25 mouse cellular contexts compared by ENCODE assay signal in genomic region chr9:57978858-57979257, GRCm38 (mm10). TPM values are rescaled to one million over a fixed set of nuclear protein-coding genes. Genes with fewer than 3 reads are reported as not detected.
DNase-seq lines count a peak whose midpoint lies in the region; ATAC-seq and TF ChIP-seq lines count a peak whose summit lies in the region.
"Had no signal": no experiment of that assay in that cellular context is flagged by ENCODE, and none has a peak within 500 bp of the region (broad histone marks: within the 10 kb centered on the region; RNA-seq: fewer than 3 reads in every experiment).

No protein-coding gene starts in this region.

- TF ChIP-seq EP300 in stomach, postnatal 0 days (optimal IDR thresholded peaks at IDR 0.05) = no peak

- H3K9ac ChIP-seq in stomach, embryonic 16.5 days (ENCODE audit: low read length) = no peak overlapping the region
- H3K9ac ChIP-seq in stomach, postnatal 0 days (ENCODE audit: low read length) = no peak overlapping the region
- H3K9ac ChIP-seq in intestine, embryonic 16.5 days (ENCODE audit: low read depth, low read length) = no peak overlapping the region
- H3K9ac ChIP-seq: embryonic facial prominence, embryonic 13.5 days; embryonic facial prominence, embryonic 15.5 days; forebrain, embryonic 12.5 days had no signal

- no peak overlapping the region for H3K4me3 ChIP-seq in stomach, embryonic 16.5 days (replicated peaks; ENCODE audit: low read length)
- H3K4me3 ChIP-seq in stomach, postnatal 0 days (ENCODE audit: low read depth, low read length) = no peak overlapping the region
- no peak overlapping the region for H3K4me3 ChIP-seq in intestine, embryonic 16.5 days (ENCODE audit: low read length)
- H3K4me3 ChIP-seq: embryonic facial prominence, embryonic 13.5 days; embryonic facial prominence, embryonic 15.5 days; erythroblast, embryonic 14.5 days; forebrain, embryonic 10.5 days; forebrain, embryonic 12.5 days had no signal

- H3K27me3 ChIP-seq in stomach, embryonic 16.5 days (ENCODE audit: control insufficient read depth, insufficient read depth, low read length) = no peaks in the 10 kb centered on the region
- no peaks in the 10 kb centered on the region for H3K27me3 ChIP-seq in stomach, postnatal 0 days (ENCODE audit: control insufficient read depth, insufficient read depth, low read length)
- no peaks in the 10 kb centered on the region for H3K27me3 ChIP-seq in intestine, embryonic 16.5 days (replicated peaks; ENCODE audit: control insufficient read depth, insufficient read depth, low read length)
- H3K27me3 ChIP-seq: embryonic facial prominence, embryonic 13.5 days; embryonic facial prominence, embryonic 15.5 days; forebrain, embryonic 12.5 days had no signal

- no peak for DNase-seq in stomach, postnatal 0 days (ENCODE audit: low spot score)
- DNase-seq in spleen, postnatal 14 days (ENCODE audit: low spot score in 2 of 2) = no peak
- no peak for DNase-seq in adrenal gland, postnatal 36 days
- DNase-seq: adrenal gland, adult 8-10 months; adrenal gland, postnatal 14 days; B cell, adult 2 months; cerebellum, adult 11 months; cerebellum, adult 18-20 months; cerebellum, adult 8-10 months; cerebellum, adult 9-11 months; cerebellum, postnatal 14 days; cerebellum, postnatal 36 days; embryo, embryonic 11 days had no signal

- no peak overlapping the region for H3K4me2 ChIP-seq in stomach, embryonic 16.5 days (ENCODE audit: low read depth, low read length)
- no peak overlapping the region for H3K4me2 ChIP-seq in stomach, postnatal 0 days (replicated peaks; ENCODE audit: low read depth)
- no peak overlapping the region for H3K4me2 ChIP-seq in intestine, embryonic 16.5 days (ENCODE audit: low read depth, low read length)
- H3K4me2 ChIP-seq: embryonic facial prominence, embryonic 13.5 days; embryonic facial prominence, embryonic 15.5 days; forebrain, embryonic 12.5 days had no signal

- no peaks in the 10 kb centered on the region for H3K36me3 ChIP-seq in stomach, embryonic 16.5 days (ENCODE audit: control insufficient read depth, insufficient read depth, low read length)
- H3K36me3 ChIP-seq in stomach, postnatal 0 days (ENCODE audit: control insufficient read depth, insufficient read depth, low read length) = no peaks in the 10 kb centered on the region
- H3K36me3 ChIP-seq in intestine, embryonic 16.5 days (ENCODE audit: control insufficient read depth, insufficient read depth, low read length) = no peaks in the 10 kb centered on the region
- H3K36me3 ChIP-seq: embryonic facial prominence, embryonic 13.5 days; embryonic facial prominence, embryonic 15.5 days; forebrain, embryonic 10.5 days; forebrain, embryonic 12.5 days had no signal

- peak; percentile 33; the same call in 1 of the 2 replicates for ATAC-seq in stomach, embryonic 16.5 days (ENCODE audit: insufficient read depth, low FRiP score)
- no peak for ATAC-seq in stomach, postnatal 0 days (ENCODE audit: low FRiP score, low TSS enrichment)
- ATAC-seq in intestine, embryonic 16.5 days = peak; percentile 78
- ATAC-seq: CD4-positive, CD25-positive, alpha-beta regulatory T cell, adult 4 months; forebrain, embryonic 14.5 days; forebrain, embryonic 16.5 days had no signal

- H3K27ac ChIP-seq in stomach, embryonic 16.5 days (ENCODE audit: low read length) = no peak overlapping the region
- H3K27ac ChIP-seq in stomach, postnatal 0 days (replicated peaks) = no peak overlapping the region
- peak overlapping the region; percentile 35; the same call in 1 of the 2 replicates for H3K27ac ChIP-seq in intestine, embryonic 16.5 days (ENCODE audit: low read length)
- H3K27ac ChIP-seq: embryonic facial prominence, embryonic 13.5 days; embryonic facial prominence, embryonic 15.5 days; forebrain, embryonic 10.5 days; forebrain, embryonic 12.5 days had no signal

- no peaks in the 10 kb centered on the region for H3K4me1 ChIP-seq in stomach, embryonic 16.5 days (ENCODE audit: control insufficient read depth, insufficient read depth, low read length)
- no peaks in the 10 kb centered on the region for H3K4me1 ChIP-seq in stomach, postnatal 0 days (replicated peaks; ENCODE audit: control insufficient read depth, insufficient read depth)
- peaks cover 17% of the 10 kb centered on the region for H3K4me1 ChIP-seq in intestine, embryonic 16.5 days (ENCODE audit: control insufficient read depth, insufficient read depth, low read length)
- H3K4me1 ChIP-seq: embryonic facial prominence, embryonic 13.5 days; forebrain, embryonic 10.5 days; forebrain, embryonic 12.5 days had no signal

- 51% methylated on average over 3 of the region's 3 CpGs for WGBS in stomach, embryonic 16.5 days
- WGBS in stomach, postnatal 0 days = 52% methylated on average over 3 of the region's 3 CpGs
- 31% methylated on average over 3 of the region's 3 CpGs for WGBS in intestine, embryonic 16.5 days

- no peaks in the 10 kb centered on the region for H3K9me3 ChIP-seq in stomach, embryonic 16.5 days (replicated peaks; ENCODE audit: control insufficient read depth, low read length)
- H3K9me3 ChIP-seq in stomach, postnatal 0 days (ENCODE audit: control insufficient read depth, low read length) = no peaks in the 10 kb centered on the region
- no peaks in the 10 kb centered on the region for H3K9me3 ChIP-seq in intestine, embryonic 16.5 days (ENCODE audit: control insufficient read depth, low read length)
- H3K9me3 ChIP-seq: embryonic facial prominence, embryonic 13.5 days; embryonic facial prominence, embryonic 15.5 days; forebrain, embryonic 10.5 days; forebrain, embryonic 12.5 days had no signal

- TF ChIP-seq CTCF in stomach, postnatal 0 days (IDR thresholded peaks at IDR 0.05; ENCODE audit: low read depth) = no peak

RNA-seq across cellular contexts. Expression of gene Cyp11a1, which starts 27.4 kb away (rescaled TPM):
- polyA plus RNA-seq in stomach, embryonic 16.5 days (2015; fragmentation: Nextera tagmentation; extraction: Ambion mirVana) = 1.5 and 7.6 TPM in 2 replicates
- polyA plus RNA-seq in stomach, postnatal 0 days (2015; fragmentation: Nextera tagmentation; extraction: Ambion mirVana) = 0.98 and 1.0 TPM in 2 replicates
- 6.4 and 22.4 TPM in 2 replicates for polyA plus RNA-seq in intestine, embryonic 16.5 days (2015; fragmentation: Nextera tagmentation; extraction: Ambion mirVana)
- total RNA-seq in adrenal gland, postnatal 36 days (2021) = 1,000 to 10,000 TPM; 6,616 to 8,202 TPM
- total RNA-seq: common myeloid progenitor, adult 5-6 weeks; MEL had no signal
- polyA plus RNA-seq: CD4-positive, CD25-positive, alpha-beta regulatory T cell, adult 4 months; forebrain, embryonic 10.5 days had no signal

RNA-seq across cellular contexts. Expression of gene Sema7a, which starts 38.9 kb away (rescaled TPM):
- polyA plus RNA-seq in stomach, embryonic 16.5 days (2015; fragmentation: Nextera tagmentation; extraction: Ambion mirVana) = 0.34 and 0.65 TPM in 2 replicates
- polyA plus RNA-seq in stomach, postnatal 0 days (2015; fragmentation: Nextera tagmentation; extraction: Ambion mirVana) = 0.68 and 1.0 TPM in 2 replicates
- 0.54 and 0.72 TPM in 2 replicates for polyA plus RNA-seq in intestine, embryonic 16.5 days (2015; fragmentation: Nextera tagmentation; extraction: Ambion mirVana)
- total RNA-seq in adrenal gland, postnatal 36 days (2021) = 10 to 100 TPM in 1 of 2 experiments, 1 to 10 TPM in 1; 7.5 to 22.3 TPM
- total RNA-seq: MEL had no signal
- polyA plus RNA-seq: CD4-positive, CD25-positive, alpha-beta regulatory T cell, adult 4 months had no signal
